Mouse (Mus musculus) liver, postnatal 0 days (tissue): ENCODE measurements at regions not wholly inside any gene's neighbourhood (a gene's known extent, or its start where the extent isn't known, plus 50 kb on each side); places are given as distances from the start of the nearest gene placed in this dataset.

Experiments
- CTCF ChIP-seq: sonication (generic); IDR thresholded peaks from 2 replicates; pipeline ENCODE4 v1.5.1; 2016; ENCODE audit warnings: antibody characterized with exemption, low read depth
- EP300 ChIP-seq: IDR thresholded peaks from 2 replicates; pipeline ENCODE4 v1.6.1; 2016; ENCODE audit warnings: antibody characterized with exemption, low read depth, mild to moderate bottlenecking

DNA sequence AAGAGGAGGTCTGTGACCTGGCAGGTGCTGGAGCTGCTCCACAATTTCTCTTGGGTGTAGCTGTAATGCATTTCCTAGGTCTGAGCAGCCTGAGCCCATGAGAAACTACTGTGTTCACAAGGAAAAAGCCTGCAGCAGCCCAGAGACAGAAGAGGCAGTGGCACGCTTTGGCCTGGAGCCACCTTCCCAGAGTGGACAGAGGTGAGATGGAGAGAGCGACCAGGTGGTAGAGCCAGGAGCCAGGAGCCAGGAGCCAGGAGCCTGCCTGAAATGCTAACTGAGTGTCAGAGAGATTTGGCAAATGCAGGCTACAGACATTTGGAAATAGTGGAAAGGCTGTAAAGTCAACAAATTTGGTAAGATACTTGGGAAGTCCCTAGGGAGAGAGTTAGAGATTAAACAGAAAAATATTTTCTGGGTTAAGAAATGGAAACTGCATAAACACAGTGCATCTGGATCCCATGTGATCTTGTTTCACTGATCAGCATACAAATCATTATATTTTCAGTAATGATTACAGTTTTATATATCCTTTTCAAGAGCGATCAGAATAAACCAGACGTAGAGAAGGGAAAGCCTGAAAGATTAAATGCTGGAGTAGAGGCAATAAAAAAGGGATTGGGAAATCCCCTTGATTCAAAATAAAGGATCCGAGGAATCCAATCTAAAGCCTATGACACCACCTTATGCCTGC, 660.0 kb upstream of the Sel1l start:
- TF ChIP-seq CTCF (no peak), EP300 (no peak)
